Mouse (Mus musculus) olfactory bulb, adult 2 months (tissue): ENCODE data around the gene Tmem231. TPM values are rescaled to one million over a fixed set of nuclear protein-coding genes. Genes with fewer than 3 reads are reported as not detected.

Source experiments
- H3K27ac ChIP-seq: fragments of 200-500 bp; 2 replicates; pipeline ENCODE4 v1.5.1; 2012; ENCODE audit warnings: low read depth, low read length; ENCODE audit not compliant: insufficient read depth
- H3K4me1 ChIP-seq: fragments of 200-500 bp; 2 replicates; pipeline ENCODE4 v1.6.1; 2012; ENCODE audit warnings: low read length; ENCODE audit not compliant: control insufficient read depth, insufficient read depth
- H3K4me3 ChIP-seq: fragments of 200-500 bp; 2 replicates; pipeline ENCODE4 v1.5.1; 2012; ENCODE audit warnings: mild to moderate bottlenecking, low read depth, low read length, moderate library complexity; ENCODE audit not compliant: insufficient read depth
- CTCF ChIP-seq: fragments of 200-500 bp; IDR thresholded peaks from 2 replicates; pipeline ENCODE4 v1.5.1; 2012; ENCODE audit warnings: low read depth, mild to moderate bottlenecking, low read length, moderate library complexity; ENCODE audit not compliant: insufficient read depth
- POLR2A ChIP-seq: fragments of 200-500 bp; IDR thresholded peaks from 2 replicates; pipeline ENCODE4 v1.6.1; 2012; ENCODE audit warnings: mild to moderate bottlenecking, low read depth, low read length, moderate library complexity; ENCODE audit not compliant: insufficient read depth
- WGBS: fragments of 180-500 bp; shearing (Covaris S2); methylation state at CpG from one replicate; pipeline ENCODE4 v1.1.7; 2018; 5-methylcytosine and 5-hydroxymethylcytosine counted together
- polyA plus RNA-seq: library from polyadenylated mRNA; stranded (reverse); fragments of >200 nt; gene quantifications from 2 replicates; pipeline ENCODE4 v1.2.4, GENCODE M21; 2012; ENCODE audit warnings: low replicate concordance; ENCODE audit not compliant: missing spikeins, insufficient read depth, insufficient read length

Gene Tmem231
- polyA plus RNA-seq, 1 experiment, result not detected

DNA sequence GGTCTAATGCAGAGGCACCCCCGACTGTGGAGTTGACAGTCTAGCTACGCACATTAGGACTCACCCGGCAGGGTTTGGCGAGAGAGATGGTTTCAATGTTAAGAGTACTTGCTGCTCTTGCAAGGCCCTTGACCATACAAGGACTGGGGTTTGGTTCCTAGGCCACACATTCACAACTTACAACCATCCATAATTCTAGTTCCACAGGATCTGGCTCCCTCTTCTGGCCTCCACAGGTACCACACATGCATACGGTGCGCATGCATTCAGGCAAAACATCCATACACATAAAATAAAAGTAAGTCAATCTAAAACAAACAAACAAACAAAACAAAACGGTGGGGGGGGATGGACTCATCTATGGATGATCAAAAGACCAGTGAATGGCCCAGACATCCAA, 38.7 kb downstream of the Tmem231 start:
- TF ChIP-seq POLR2A, result no peak
- no peak for TF ChIP-seq CTCF

DNA sequence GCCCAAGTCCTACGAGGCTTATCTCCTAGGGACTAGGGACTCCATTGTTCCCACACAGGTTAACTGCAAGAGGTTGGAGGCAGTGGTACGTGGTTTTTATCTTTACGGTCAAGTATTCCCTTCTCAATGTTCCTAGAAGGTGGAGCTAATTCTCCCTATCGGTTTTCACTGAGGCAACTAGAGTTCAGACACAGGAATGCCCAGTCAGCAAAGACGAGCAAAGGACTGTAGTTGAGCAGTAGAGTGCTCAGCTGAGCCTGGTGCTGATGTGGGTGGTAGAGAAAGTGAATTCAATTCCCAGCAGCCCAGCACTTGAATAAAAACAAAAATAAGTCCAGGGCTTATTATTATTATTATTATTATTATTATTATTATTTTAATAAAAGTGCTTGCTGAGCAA, 41.1 kb downstream of the Tmem231 start:
- H3K4me3 ChIP-seq, result no peak overlapping the region
- TF ChIP-seq CTCF, result no peak
- TF ChIP-seq POLR2A, result no peak
- WGBS, result 76% methylated on average over 5 of the region's 5 CpGs
- H3K4me1 ChIP-seq, result peaks cover 15% of the 10 kb centered on the region
- H3K27ac ChIP-seq, result no peak overlapping the region

More for the DNA sequence above, 38.7 kb downstream of the Tmem231 start:
- H3K4me1 ChIP-seq, result peaks cover 8% of the 10 kb centered on the region
- H3K4me3 ChIP-seq, result no peak overlapping the region
- WGBS, result 91% methylated on average over 7 of the region's 7 CpGs
- H3K27ac ChIP-seq, result no peak overlapping the region

DNA sequence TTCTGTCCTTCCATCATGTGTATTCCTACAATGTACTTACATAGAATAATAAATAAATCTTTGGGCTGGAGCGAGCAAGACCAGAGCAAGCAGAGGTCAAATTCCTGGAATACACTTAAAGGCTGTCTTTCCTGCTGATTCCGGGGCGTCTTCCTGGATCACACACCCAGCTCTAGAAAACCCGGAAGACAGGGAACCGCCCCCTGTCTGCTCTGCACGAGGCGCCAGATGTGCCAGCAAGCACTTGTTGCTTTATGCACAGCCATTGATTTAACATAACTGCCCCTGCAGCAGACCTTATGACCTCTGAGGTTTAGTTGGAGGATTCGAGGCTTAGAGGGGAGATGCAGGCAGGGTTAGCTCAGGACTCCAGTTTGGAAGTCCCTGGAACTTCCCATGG, 41.7 kb downstream of the Tmem231 start:
- H3K4me1 ChIP-seq, result peaks cover 15% of the 10 kb centered on the region
- H3K4me3 ChIP-seq, result no peak overlapping the region
- no peak for TF ChIP-seq POLR2A
- TF ChIP-seq CTCF, result no peak
- H3K27ac ChIP-seq, result no peak overlapping the region
- 48% methylated on average over 8 of the region's 8 CpGs for WGBS

DNA sequence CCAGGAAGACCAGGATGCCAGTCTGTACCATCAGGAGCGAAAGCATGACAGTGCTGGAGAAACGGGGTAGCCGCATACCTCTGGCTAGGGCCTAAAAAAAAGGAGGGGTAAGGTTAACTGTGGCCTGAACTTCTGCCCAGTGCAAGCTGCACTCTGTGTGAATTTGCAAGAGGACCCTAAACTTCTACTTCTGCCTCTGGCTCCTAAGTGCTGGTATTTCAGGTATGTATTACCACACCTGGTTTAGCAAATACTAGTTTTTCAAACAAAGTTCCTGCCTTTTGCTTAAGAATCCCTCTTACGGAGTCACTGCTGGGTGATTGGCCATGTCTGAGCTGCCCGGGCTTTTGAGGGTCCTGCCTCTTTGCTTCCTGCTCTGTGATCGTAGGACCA, 42.8 kb downstream of the Tmem231 start:
- Histone ChIP-seq H3K4me1 (peaks cover 15% of the 10 kb centered on the region), H3K27ac (no peak overlapping the region), H3K4me3 (no peak overlapping the region)
- 68% methylated on average over 6 of the region's 6 CpGs for WGBS
- TF ChIP-seq POLR2A, result no peak
- no peak for TF ChIP-seq CTCF

DNA sequence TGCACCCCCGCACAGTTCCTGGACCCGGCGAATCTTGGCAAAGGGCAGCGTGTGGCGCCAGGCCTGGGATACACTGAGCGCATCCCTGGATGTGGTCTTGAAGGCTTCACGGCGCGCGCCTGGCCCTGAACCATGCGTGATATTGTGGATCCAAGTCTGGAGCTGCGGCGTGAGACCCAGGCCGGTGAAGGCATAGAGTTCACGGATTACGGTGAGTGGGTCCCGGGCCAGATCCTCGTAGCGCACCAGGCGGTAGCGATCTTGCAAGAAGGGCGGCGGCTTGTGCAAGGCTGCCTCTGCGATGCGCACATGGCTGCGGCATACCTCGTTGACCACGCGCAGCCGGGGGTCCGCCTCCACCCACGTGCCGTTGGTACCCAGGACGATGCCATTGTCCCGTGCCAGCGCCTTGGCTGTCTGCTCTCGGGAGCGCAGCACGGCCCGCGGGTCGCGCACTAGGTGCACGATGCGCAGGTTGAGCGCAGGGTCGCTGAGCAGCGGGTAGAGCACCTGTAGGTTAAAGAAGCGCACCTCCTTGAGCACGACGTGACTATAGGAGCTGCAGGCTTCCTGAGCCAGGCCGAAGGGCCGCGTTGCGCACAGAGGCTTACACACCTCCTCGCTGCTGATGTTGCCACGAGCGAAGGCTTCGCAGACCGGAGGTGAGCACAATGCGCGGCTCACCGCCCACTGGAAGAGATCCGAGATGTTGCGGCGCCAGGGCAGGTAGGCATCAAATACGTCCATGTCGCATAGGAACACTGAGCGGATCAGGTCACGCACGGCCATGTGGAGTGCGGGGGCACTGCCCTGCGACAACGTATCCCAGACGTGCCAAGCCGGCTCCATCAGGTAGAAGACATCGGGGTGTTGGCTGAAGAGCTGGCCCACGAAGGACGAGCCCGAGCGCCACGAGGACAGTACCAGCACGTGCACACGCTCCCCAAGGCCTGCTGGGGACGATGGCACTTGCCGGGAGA, 43.5 kb downstream of the Tmem231 start:
- Histone ChIP-seq H3K4me1 (peaks cover 15% of the 10 kb centered on the region), H3K4me3 (peak overlapping the region; percentile 16), H3K27ac (no peak overlapping the region)
- 13% methylated on average over 86 of the region's 86 CpGs for WGBS
- TF ChIP-seq CTCF, result no peak
- TF ChIP-seq POLR2A, result no peak

DNA sequence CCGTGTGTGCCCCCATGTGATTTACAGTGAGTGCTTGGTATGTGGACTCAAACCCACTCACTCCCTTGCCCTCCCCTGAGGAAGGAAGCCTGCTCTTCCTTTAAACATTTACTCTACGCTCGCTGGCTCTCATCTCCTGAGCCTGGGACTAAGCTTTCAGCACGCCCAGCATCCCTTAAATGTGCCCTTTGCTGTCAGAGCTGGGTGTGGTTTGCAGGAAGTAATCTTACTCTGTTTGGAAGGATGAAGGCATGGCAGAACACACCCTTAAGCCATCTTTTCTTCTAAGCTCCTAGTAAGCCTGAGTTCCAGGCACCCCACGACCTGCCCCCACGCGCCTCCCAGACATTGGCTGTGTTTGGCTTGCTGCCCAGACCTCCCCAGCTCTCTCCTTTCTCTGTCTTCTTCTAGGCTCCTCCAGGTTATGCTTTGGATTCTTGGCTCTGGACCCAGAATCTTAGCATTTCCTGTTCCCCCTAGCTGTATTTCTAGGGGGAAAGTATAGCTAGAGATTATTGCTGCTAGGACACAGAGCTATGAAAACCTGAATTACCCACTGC, 45.5 kb downstream of the Tmem231 start:
- no peak for TF ChIP-seq POLR2A
- no peak for TF ChIP-seq CTCF
- WGBS, result 37% methylated on average over 7 of the region's 7 CpGs
- H3K4me1 ChIP-seq, result peaks cover 15% of the 10 kb centered on the region
- no peak overlapping the region for H3K27ac ChIP-seq
- H3K4me3 ChIP-seq, result no peak overlapping the region

DNA sequence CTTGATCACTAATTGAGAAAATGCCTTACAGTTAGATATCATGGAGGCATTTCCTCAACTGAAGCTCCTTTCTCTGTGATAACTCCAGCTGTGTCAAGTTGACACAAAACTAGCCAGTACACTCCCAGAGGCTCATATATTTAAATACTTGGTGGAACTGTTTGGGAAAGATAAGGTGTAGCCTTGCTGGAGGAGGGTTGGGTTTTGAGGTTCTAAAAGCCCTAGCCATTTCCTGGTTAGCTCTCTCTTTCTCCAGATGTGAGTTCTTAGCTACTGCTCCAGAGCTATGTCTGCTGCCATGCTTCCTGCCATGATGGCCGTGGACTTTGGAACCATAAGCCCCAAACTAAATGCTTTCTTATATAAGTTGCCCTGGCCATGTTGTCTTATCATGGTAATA, 46.2 kb downstream of the Tmem231 start:
- peaks cover 15% of the 10 kb centered on the region for H3K4me1 ChIP-seq
- 92% methylated on average over 1 of the region's 1 CpGs for WGBS
- no peak overlapping the region for H3K27ac ChIP-seq
- H3K4me3 ChIP-seq, result no peak overlapping the region
- no peak for TF ChIP-seq CTCF
- no peak for TF ChIP-seq POLR2A

DNA sequence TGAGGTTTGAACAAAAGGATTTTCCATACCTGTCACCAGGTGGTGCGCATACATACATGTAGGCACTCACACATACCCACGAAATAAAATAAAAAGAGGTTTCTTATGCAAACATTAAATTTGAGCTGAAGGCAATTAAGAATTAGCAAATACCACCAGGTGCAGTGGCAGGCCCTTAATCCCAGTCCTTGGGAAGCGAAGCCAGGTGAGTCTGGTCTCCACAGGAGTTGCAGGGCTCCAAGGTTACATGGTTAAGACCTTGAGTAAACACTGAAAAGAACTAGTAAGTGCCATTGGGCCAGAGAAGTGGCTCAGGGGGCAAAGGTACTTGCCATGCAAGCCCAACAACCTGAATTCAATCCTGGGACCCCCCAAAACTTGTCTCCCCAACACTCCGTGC, 50.1 kb downstream of the Tmem231 start:
- Histone ChIP-seq H3K4me1 (peaks cover 4% of the 10 kb centered on the region; the same call in 1 of the 2 replicates), H3K4me3 (no peak overlapping the region), H3K27ac (no peak overlapping the region)
- 94% methylated on average over 4 of the region's 4 CpGs for WGBS
- TF ChIP-seq POLR2A, result no peak
- no peak for TF ChIP-seq CTCF

DNA sequence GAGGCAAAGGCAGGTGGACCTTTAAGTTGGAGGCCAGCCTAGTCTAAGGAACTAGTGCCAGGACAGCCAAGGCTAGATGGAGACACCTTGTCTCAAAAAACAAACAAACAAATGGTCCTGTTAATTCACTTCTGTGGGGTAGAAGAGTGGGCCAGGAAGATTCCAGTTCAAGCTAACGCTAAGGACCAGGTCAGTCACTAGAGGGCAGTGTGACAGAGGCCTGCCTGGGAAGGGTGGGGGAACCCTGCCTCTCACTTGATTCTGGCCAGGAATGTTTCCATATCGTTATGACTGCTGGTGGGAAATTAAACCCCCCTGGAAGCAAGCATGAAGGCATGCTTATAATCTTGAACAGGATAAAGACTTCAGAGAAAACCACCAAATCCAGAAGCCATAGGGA, 52.1 kb downstream of the Tmem231 start:
- 3% methylated on average over 2 of the region's 2 CpGs for WGBS
- H3K4me3 ChIP-seq, result no peak overlapping the region
- H3K4me1 ChIP-seq, result no peaks in the 10 kb centered on the region
- TF ChIP-seq CTCF, result peak; percentile 40; the same call in 1 of the 2 replicates
- TF ChIP-seq POLR2A, result no peak
- no peak overlapping the region for H3K27ac ChIP-seq
